ENCODE assay signal across 8 mouse cellular contexts in genomic region chr2:101827626-101828025, GRCm38 (mm10). TPM values are rescaled to one million over a fixed set of nuclear protein-coding genes. Genes with fewer than 3 reads are reported as not detected.
DNase-seq lines count a peak whose midpoint lies in the region; ATAC-seq and TF ChIP-seq lines count a peak whose summit lies in the region.

No protein-coding gene starts in this region.

- peak; percentile 64; the same call in 1 of the 2 replicates for ATAC-seq in liver, embryonic 14.5 days (ENCODE audit: insufficient read depth)

- H3K9ac ChIP-seq in liver, embryonic 14.5 days (replicated peaks), result no peak overlapping the region

- H3K4me2 ChIP-seq in liver, embryonic 14.5 days (ENCODE audit: low read depth), result no peak overlapping the region

- H3K27ac ChIP-seq in heart, embryonic 10.5 days, result peak overlapping the region; percentile 57; the same call in 1 of the 2 replicates
- no peak overlapping the region for H3K27ac ChIP-seq in liver, embryonic 14.5 days
- no peak overlapping the region for H3K27ac ChIP-seq in midbrain, embryonic 10.5 days (replicated peaks)

- H3K4me3 ChIP-seq in heart, embryonic 10.5 days, result no peak overlapping the region
- H3K4me3 ChIP-seq in liver, embryonic 14.5 days (ENCODE audit: insufficient read depth in 1 of 2, low read depth in 2 of 2, low read length in 2 of 2), result no peak overlapping the region
- H3K4me3 ChIP-seq in midbrain, embryonic 10.5 days, result no peak overlapping the region

- no peaks in the 10 kb centered on the region for H3K27me3 ChIP-seq in heart, embryonic 10.5 days (ENCODE audit: insufficient read depth, poor library complexity, severe bottlenecking)
- no peaks in the 10 kb centered on the region for H3K27me3 ChIP-seq in liver, embryonic 14.5 days (ENCODE audit: control insufficient read depth, insufficient read depth, low read length)
- no peaks in the 10 kb centered on the region for H3K27me3 ChIP-seq in midbrain, embryonic 10.5 days (ENCODE audit: low read depth, poor library complexity, severe bottlenecking)

- H3K4me1 ChIP-seq in heart, embryonic 10.5 days, result peaks cover 23% of the 10 kb centered on the region
- peaks cover 0 to 12% of the 10 kb centered on the region in 2 experiments; a peak in 2 of 4 replicates for H3K4me1 ChIP-seq in liver, embryonic 14.5 days (replicated peaks; ENCODE audit: control insufficient read depth in 2 of 2, insufficient read depth in 2 of 2, low read length in 1 of 2)
- H3K4me1 ChIP-seq in midbrain, embryonic 10.5 days, result peaks cover 11% of the 10 kb centered on the region

- no peaks in the 10 kb centered on the region for H3K36me3 ChIP-seq in heart, embryonic 10.5 days
- no peaks in the 10 kb centered on the region for H3K36me3 ChIP-seq in liver, embryonic 14.5 days (replicated peaks; ENCODE audit: control insufficient read depth, insufficient read depth, low read depth)
- H3K36me3 ChIP-seq in midbrain, embryonic 10.5 days, result no peaks in the 10 kb centered on the region

- TF ChIP-seq EP300 in liver, embryonic 14.5 days (IDR thresholded peaks at IDR 0.05; ENCODE audit: low read depth), result no peak

- intact Hi-C loops in heart, postnatal 14 days (cut with DNase I), result loop anchor here (2.0 to 5.0 kb wide), 2 partner anchors 31 to 130 kb away; no protein-coding TSS in a partner anchor

- TF ChIP-seq CTCF in liver, embryonic 14.5 days (IDR thresholded peaks at IDR 0.05; ENCODE audit: low read depth), result no peak

- H3K9me3 ChIP-seq in heart, embryonic 10.5 days, result no peaks in the 10 kb centered on the region
- H3K9me3 ChIP-seq in liver, embryonic 14.5 days (ENCODE audit: control insufficient read depth, low read length), result no peaks in the 10 kb centered on the region
- no peaks in the 10 kb centered on the region for H3K9me3 ChIP-seq in midbrain, embryonic 10.5 days (replicated peaks)

- DNase-seq in heart, embryonic 10.5 days (ENCODE audit: low spot score), result peak; percentile 75
- DNase-seq in heart, postnatal 14 days, result no peak
- peak; percentile 25 for DNase-seq in ZHBTc4 (ENCODE audit: low read depth, low spot score)
- peak; percentile 82 for DNase-seq in kidney, adult 18-20 months
- peak in 2 of 3 experiments; percentile 7 to 11 for DNase-seq in liver, embryonic 14.5 days (ENCODE audit: low read depth in 3 of 3, low spot score in 3 of 3)
- no peak for DNase-seq in cerebellum, adult 18-20 months
- no peak for DNase-seq in midbrain, embryonic 10.5 days (ENCODE audit: low spot score)
- no peak for DNase-seq in urinary bladder, postnatal 25 days (ENCODE audit: low spot score)

- 17% methylated on average over 5 of the region's 5 CpGs for WGBS in heart, embryonic 10.5 days
- 11% methylated on average over 5 of the region's 5 CpGs for WGBS in liver, embryonic 14.5 days (ENCODE audit: insufficient replicate concordance)
- 56% methylated on average over 5 of the region's 5 CpGs for WGBS in midbrain, embryonic 10.5 days

RNA-seq across cellular contexts. Expression of gene Prr5l, which starts 55.2 kb away (rescaled TPM):
- 13.0 and 15.1 TPM in 2 replicates for polyA plus RNA-seq in heart, embryonic 10.5 days (2016; fragmentation: Nextera tagmentation; extraction: Ambion mirVana)
- total RNA-seq in heart, postnatal 14 days (2021), result 1 to 10 TPM; 2.9 to 3.8 TPM
- polyA plus RNA-seq in liver, embryonic 14.5 days (2012; rRNA removed), result 1.4 and 1.7 TPM in 2 replicates
- 1.7 and 3.9 TPM in 2 replicates for polyA plus RNA-seq in liver, embryonic 14.5 days (2014; fragmentation: Nextera tagmentation; extraction: Ambion mirVana)
- 22.7 and 25.2 TPM in 2 replicates for polyA plus RNA-seq in midbrain, embryonic 10.5 days (2016; fragmentation: Nextera tagmentation; extraction: Ambion mirVana)

RNA-seq across cellular contexts. Expression of gene Commd9, which starts 58.4 kb away (rescaled TPM):
- 55.5 and 62.2 TPM in 2 replicates for polyA plus RNA-seq in heart, embryonic 10.5 days (2016; fragmentation: Nextera tagmentation; extraction: Ambion mirVana)
- total RNA-seq in heart, postnatal 14 days (2021), result 10 to 100 TPM; 24.0 to 26.6 TPM
- 16.0 and 29.7 TPM in 2 replicates for polyA plus RNA-seq in liver, embryonic 14.5 days (2012; rRNA removed)
- polyA plus RNA-seq in liver, embryonic 14.5 days (2014; fragmentation: Nextera tagmentation; extraction: Ambion mirVana), result 19.8 and 23.5 TPM in 2 replicates
- polyA plus RNA-seq in midbrain, embryonic 10.5 days (2016; fragmentation: Nextera tagmentation; extraction: Ambion mirVana), result 66.7 and 71.8 TPM in 2 replicates

Comparison
In these comparisons a context has a peak if more than half of its experiments do, and no peak if none do; other contexts are left out.
1. DNase-seq: peak in heart, embryonic 10.5 days (single experiment), ZHBTc4 (single experiment), kidney, adult 18-20 months (single experiment) and liver, embryonic 14.5 days (2 of 3); none in heart, postnatal 14 days (0 of 2), cerebellum, adult 18-20 months (0 of 2), midbrain, embryonic 10.5 days (single experiment) and urinary bladder, postnatal 25 days (single experiment).